Mouse (Mus musculus): ENCODE measurements around the gene AI837181. TPM values are rescaled to one million over a fixed set of nuclear protein-coding genes. Genes with fewer than 3 reads are reported as not detected.

The AI837181 gene
- polyA plus RNA-seq, 1 experiment = 55.5 TPM

- DNase-seq (ENCODE audit: low read depth, low spot score) = no peak
- WGBS = 79% methylated on average over 6 of the region's 6 CpGs
Measured at GRCm38 (mm10) chr19:5461411-5461810, 36.5 kb downstream of the AI837181 start.

DNA sequence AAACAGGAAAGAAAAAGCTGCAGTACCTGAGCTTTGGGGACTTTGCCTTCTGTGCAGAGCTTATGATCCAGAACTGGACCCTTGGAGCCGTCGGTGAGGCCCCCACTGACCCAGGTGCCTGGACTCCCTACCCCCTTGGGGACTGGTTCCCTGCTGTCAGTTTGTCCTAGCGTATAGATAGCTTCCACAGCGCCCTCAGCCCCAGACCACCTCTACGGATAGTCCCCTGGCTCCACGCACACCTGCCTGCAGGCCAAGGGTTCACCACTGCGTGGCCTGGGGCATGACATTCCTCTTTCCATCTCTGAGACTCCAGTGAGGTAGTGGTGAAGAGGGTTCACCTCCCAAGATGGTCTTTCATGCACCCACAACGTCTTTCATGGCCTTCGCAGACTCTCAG is 38.3 kb downstream of the AI837181 start:
- 93% methylated on average over 9 of the region's 9 CpGs for WGBS
- no peak for DNase-seq (ENCODE audit: low read depth, low spot score)

DNA sequence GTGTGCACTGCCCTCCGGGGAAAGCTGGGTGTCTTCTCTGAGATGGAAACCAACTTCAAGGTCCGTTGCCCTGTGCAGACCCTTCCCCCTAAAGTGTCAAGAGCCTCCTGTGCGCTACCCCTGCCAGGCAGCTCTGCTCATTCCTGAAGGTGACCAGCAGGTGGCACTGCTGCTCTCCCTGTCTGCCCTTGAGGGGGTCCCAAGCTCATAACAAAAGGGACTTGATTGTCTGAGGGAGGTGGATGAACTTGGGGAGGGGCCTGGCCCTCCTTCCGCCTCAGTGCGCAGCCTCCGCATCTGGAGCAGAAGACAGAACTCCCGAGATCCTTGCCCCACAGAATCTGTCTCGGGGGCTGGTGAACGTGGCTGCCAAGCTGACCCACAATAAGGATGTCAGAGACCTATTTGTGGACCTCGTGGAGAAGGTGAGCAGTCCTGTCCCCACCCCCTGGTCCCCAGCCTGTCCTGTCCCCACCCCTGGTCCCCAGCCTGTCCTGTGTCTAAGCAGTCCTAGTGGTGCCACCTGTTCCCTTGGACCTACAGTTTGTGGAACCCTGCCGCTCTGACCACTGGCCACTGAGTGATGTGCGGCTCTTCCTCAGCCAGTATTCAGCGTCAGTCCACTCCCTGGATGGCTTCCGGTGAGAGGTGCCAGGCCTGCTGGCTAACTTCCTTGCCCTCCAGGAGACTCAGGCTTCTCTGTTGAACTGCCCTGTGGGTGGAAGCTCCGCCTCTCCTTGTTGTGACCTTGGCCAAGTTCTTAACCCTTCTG is 39.0 kb downstream of the AI837181 start:
- 59% methylated on average over 15 of the region's 15 CpGs for WGBS
- no peak for DNase-seq (ENCODE audit: low read depth, low spot score)

DNA sequence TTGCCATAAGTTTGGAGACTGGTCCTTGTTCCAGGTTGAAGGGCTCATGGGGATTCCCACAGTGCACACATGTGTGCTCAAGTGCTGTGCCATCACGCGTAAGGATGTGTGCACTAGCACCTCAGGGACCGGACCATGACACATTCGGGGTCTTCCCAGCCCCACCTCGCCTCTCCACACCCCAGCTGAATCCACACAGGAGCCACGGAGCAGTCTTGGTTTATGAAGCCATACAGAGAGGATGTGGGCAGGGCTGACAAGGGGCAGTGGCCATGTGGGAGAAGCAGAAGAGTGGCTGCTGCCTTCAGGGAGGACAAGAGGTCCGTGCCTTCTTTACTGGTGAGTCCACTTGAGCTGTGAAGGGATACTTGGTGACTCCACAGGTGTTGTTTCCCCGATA is 40.1 kb downstream of the AI837181 start:
- 94% methylated on average over 8 of the region's 8 CpGs for WGBS
- DNase-seq (ENCODE audit: low read depth, low spot score) = no peak

GRCm38 (mm10) chr19:5466916-5467500 is 42.1 kb downstream of the AI837181 start:
- WGBS = 82% methylated on average over 6 of the region's 6 CpGs
- DNase-seq (ENCODE audit: low read depth, low spot score) = no peak

DNA sequence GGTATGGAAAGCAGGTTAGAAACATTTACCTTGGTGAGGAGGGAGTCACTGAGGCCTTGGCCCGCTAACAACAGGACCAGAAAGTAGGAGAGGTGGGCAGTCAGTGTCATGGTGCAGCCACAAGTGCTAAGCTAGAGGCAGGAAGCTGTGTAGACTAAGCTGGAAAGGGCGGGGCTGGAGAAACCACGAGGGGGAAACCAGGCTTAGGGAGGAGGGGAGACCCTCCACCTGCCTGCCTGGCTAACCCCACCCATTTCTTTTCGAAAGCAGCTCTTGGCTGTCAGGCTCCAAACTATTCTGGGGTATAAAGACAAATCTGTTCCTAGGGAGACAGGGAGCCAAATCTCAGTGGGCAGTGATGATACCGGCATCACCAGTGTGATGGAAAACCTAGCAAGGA is 43.4 kb downstream of the AI837181 start, which contains the start of gene Ctsw:
Ctsw (minus strand) TSS at position 134 of the 400 bp plus-strand sequence.
- 46% methylated on average over 5 of the region's 5 CpGs for WGBS
- no peak for DNase-seq (ENCODE audit: low read depth, low spot score)

DNA sequence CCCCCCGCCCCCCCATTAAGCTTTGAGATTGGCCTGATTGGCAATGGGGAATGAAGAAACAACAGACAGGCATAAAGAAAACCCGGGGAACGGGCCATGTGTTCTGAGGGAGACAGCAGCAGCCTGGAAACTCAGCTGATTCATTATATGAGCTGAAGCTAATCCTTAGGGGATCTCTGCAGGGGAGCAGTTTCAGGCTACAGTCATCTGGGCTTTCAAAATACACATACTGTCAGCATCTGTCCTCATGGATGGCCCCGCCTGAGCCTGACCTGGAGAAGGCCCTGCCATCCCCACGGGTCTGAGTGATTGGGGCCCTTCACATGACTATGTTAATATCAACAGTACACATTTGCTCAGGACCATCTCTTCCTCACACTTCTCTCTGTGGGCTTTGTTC is 46.9 kb downstream of the AI837181 start:
- WGBS = 51% methylated on average over 5 of the region's 5 CpGs
- DNase-seq (ENCODE audit: low read depth, low spot score) = no peak

- no peak for DNase-seq (ENCODE audit: low read depth, low spot score)
- WGBS = 70% methylated on average over 3 of the region's 3 CpGs
Measured at GRCm38 (mm10) chr19:5472857-5473256, 47.9 kb downstream of the AI837181 start.

DNA sequence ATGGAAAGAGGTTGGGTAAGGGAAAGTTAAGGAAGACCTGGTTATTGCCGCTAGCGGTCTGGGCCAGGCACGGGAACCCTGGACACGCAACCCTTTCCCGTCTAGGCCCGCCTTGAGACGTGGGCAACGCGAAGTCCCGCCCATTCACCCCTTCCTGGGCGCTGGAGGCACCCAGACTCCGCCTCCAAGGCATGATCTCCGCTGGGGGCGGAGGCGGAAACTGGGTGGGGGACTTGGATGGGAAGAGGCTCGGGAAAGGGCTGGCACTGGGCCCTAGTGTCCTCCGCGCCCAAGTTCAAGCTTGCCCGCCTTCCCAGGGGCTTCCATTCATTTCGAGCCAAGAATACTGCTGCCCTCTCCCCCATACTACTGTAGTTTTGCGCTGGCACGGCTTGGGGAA is 48.8 kb downstream of the AI837181 start, which contains the start of gene Efemp2:
Efemp2 (plus strand) TSS at position 235 of the 400 bp plus-strand sequence.
- DNase-seq (ENCODE audit: low read depth, low spot score) = peak; percentile 64
- 2% methylated on average over 22 of the region's 22 CpGs for WGBS

- WGBS = 1% methylated on average over 68 of the region's 68 CpGs
- DNase-seq (ENCODE audit: low read depth, low spot score) = no peak
Measured at GRCm38 (mm10) chr19:5474281-5475068, 49.5 kb downstream of the AI837181 start.

DNA sequence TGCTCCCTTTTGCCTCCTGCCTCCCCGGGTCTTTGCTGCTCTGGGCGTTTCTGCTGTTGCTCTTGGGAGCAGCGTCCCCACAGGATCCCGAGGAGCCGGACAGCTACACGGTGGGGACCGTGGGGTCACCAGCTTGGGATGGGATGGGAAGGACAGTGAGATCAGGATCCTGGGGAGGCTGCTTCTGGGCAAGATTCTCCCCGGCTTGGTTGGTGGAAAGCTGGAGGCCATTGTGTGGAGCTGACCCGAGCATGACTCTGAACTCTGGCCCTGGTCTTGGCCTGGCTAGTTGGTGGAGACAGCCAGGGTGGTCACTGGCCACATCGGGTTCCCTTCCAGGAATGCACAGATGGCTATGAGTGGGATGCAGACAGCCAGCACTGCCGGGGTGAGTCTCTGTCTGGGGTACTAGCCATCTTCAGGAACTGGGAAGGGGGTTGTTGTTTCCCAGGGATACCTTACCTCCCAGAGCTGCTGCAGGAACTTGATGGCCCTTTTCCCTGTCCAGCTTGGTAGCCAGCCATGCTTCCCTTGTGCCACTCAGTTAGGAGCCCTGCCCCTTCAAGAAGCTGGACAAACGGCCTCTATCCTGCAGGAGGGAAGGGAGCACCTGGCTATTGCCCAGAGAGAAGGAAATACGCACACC is 50.2 kb downstream of the AI837181 start:
- WGBS = 51% methylated on average over 13 of the region's 13 CpGs
- DNase-seq (ENCODE audit: low read depth, low spot score) = no peak

Other genes with a start within 250 kb of the AI837181 start
- 6.7 and 7.3 TPM in 2 replicates for gene Pacs1, start 152.0 kb upstream of the AI837181 start, polyA plus RNA-seq (2012; rRNA removed)
- 71.5 and 85.8 TPM in 2 replicates for gene Sf3b2, start 129.7 kb upstream of the AI837181 start, polyA plus RNA-seq (2012; rRNA removed)
- gene Gal3st3, start 126.8 kb upstream of the AI837181 start, polyA plus RNA-seq (2012; rRNA removed) = 0.05 and 0.16 TPM in 2 replicates
- gene Catsper1, start 89.4 kb upstream of the AI837181 start, polyA plus RNA-seq (2012; rRNA removed) = not detected in 2 replicates
- gene Cst6, start 75.6 kb upstream of the AI837181 start, polyA plus RNA-seq (2012; rRNA removed) = 287 and 392 TPM in 2 replicates
- gene Eif1ad, start 58.4 kb upstream of the AI837181 start, polyA plus RNA-seq (2012; rRNA removed) = 26.9 and 35.5 TPM in 2 replicates
- gene Banf1, start 58.0 kb upstream of the AI837181 start, polyA plus RNA-seq (2012; rRNA removed) = 196 and 232 TPM in 2 replicates
- gene Sart1, start 36.4 kb upstream of the AI837181 start, polyA plus RNA-seq (2012; rRNA removed) = 23.3 and 25.3 TPM in 2 replicates
- gene Tsga10ip, start 22.6 kb upstream of the AI837181 start, polyA plus RNA-seq (2012; rRNA removed) = 0.45 and 1.2 TPM in 2 replicates
- 98.0 and 108 TPM in 2 replicates for gene Drap1, start 165 bp upstream of the AI837181 start, polyA plus RNA-seq (2012; rRNA removed)
- 0.12 and 0.60 TPM in 2 replicates for gene Fosl1, start 22.4 kb downstream of the AI837181 start, polyA plus RNA-seq (2012; rRNA removed)
- gene Ccdc85b, start 32.8 kb downstream of the AI837181 start, polyA plus RNA-seq (2012; rRNA removed) = 2.1 and 2.4 TPM in 2 replicates
- 140 and 162 TPM in 2 replicates for gene Fibp, start 35.5 kb downstream of the AI837181 start, polyA plus RNA-seq (2012; rRNA removed)
- 12.4 and 14.9 TPM in 2 replicates for gene Ctsw, start 43.4 kb downstream of the AI837181 start, polyA plus RNA-seq (2012; rRNA removed)
- gene Efemp2, start 48.8 kb downstream of the AI837181 start, polyA plus RNA-seq (2012; rRNA removed) = 30.2 and 37.5 TPM in 2 replicates
- 23.6 and 29.1 TPM in 2 replicates for gene Mus81, start 63.3 kb downstream of the AI837181 start, polyA plus RNA-seq (2012; rRNA removed)
- 697 and 725 TPM in 2 replicates for gene Cfl1, start 65.3 kb downstream of the AI837181 start, polyA plus RNA-seq (2012; rRNA removed)
- gene 1700020D05Rik, start 78.6 kb downstream of the AI837181 start, polyA plus RNA-seq (2012; rRNA removed) = 0.14 and 0.15 TPM in 2 replicates
- gene Snx32, start 85.4 kb downstream of the AI837181 start, polyA plus RNA-seq (2012; rRNA removed) = 3.2 and 3.7 TPM in 2 replicates
- 26.6 and 45.5 TPM in 2 replicates for gene Ovol1, start 135.5 kb downstream of the AI837181 start, polyA plus RNA-seq (2012; rRNA removed)
- 11.9 and 19.5 TPM in 2 replicates for gene Ap5b1, start 142.9 kb downstream of the AI837181 start, polyA plus RNA-seq (2012; rRNA removed)
- 45.1 and 47.1 TPM in 2 replicates for gene Rnaseh2c, start 176.7 kb downstream of the AI837181 start, polyA plus RNA-seq (2012; rRNA removed)
- gene Kat5, start 185.1 kb downstream of the AI837181 start, polyA plus RNA-seq (2012; rRNA removed) = 43.6 and 54.2 TPM in 2 replicates
- gene Rela, start 212.3 kb downstream of the AI837181 start, polyA plus RNA-seq (2012; rRNA removed) = 46.7 and 47.6 TPM in 2 replicates
- 34.3 and 39.7 TPM in 2 replicates for gene Sipa1, start 238.6 kb downstream of the AI837181 start, polyA plus RNA-seq (2012; rRNA removed)

Data from large intestine, adult 2 months (tissue).